Mouse (Mus musculus) naive thymus-derived CD4-positive, alpha-beta T cell, adult 2 months (primary cell): Measurements from ENCODE around the gene Slc16a13.

Source experiments
- DNase-seq: peaks from one replicate; pipeline ENCODE4 v3.0.0-alpha.2; 2011; ENCODE audit warnings: low read depth

Gene Slc16a13

DNA sequence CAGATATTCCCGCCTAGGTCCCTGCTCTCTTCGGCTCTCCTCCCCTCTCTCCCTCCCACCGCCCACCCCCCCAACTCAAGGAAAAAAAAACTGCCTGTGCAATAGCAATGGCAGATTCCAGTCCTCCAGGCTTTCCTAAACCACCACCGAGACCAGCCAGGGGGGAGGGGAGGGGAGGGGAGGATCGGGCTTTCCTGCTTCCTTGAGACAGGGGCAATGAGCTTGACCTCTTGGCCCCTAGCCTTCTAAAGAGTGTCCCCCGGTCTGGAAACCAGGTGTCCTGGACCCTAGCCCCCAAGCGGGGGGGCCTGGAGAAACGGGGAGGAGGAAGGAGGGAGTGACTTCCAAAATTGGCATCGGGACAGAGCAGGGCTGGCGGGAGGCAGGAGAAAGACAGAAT lies 11.7 kb upstream of the Slc16a13 start:
- DNase-seq: no peak

DNA sequence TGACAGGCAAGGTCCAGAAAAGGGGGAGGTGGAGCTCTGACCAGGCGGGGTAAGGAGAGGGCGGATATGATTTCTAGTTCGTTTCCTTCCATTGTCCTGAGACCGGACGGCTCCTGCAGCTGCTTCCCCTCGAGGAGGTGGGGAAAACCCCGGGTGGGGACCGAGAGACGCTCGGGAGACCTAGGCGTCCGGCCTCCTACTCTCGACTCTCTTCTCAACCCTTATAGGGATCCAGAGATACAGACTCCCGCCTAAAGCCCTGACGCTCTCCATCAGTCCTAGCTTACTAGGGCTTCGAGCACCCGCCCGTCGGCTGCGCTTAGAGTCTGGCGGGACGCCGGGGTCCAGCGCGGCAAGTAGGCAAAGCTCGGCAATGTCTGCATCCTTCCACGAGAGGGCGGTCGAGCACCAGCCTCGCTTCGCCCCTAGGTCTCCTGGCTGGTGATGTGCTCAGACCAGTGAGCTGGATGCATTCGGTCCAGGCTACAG lies 9.4 kb upstream of the Slc16a13 start:
- DNase-seq: peak; percentile 90

DNA sequence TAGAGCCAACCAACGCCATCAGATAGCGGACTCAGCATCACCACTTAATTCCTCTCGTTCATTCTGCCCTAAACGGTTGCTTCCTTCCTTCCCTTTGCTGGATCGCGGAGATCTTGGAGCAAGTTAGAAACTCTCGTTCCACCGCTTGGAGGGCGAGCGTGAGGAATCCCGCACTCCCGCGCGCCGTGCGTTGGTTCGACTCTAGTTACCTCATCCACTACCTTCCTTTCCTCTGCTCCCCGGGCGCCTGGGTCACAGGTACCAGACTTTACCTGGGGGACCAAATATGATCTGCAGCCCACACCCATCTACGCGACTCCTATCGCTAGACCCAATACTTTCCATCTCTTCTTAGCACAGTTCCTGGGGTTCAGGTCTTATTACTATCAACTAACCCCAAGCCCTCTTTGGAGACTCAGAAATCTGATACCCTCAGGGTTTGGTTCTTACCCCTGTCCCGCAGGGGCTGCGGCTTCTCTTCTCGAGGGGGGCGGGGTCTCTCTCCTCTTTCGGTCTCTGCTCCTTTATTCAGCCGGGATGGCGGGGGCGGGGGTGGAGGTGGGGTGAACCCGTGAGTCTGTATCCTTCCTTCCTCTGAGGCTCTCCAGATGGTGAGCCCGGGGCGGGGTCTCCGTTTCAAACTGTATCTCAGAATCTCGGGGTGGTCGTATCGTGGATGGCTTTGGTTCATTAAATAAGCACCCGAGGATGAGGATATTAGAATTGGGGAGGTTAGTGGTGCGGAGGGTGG lies 8.6 kb upstream of the Slc16a13 start, which contains the start of gene Bcl6b:
TSS of gene Bcl6b (minus strand) at position 539 of the 751 bp plus-strand sequence.
- no peak for DNase-seq

- DNase-seq: peak; percentile 90
These were observed 8.0 kb upstream of the Slc16a13 start for GRCm38 (mm10) chr11:70228828-70229227.

- DNase-seq: no peak
These were observed 6.9 kb upstream of the Slc16a13 start for GRCm38 (mm10) chr11:70227661-70228245.

GRCm38 (mm10) chr11:70227126-70227525 lies 6.3 kb upstream of the Slc16a13 start:
- no peak for DNase-seq

GRCm38 (mm10) chr11:70226602-70226890 lies 5.7 kb upstream of the Slc16a13 start:
- no peak for DNase-seq

- no peak for DNase-seq
These were observed 5.1 kb upstream of the Slc16a13 start for GRCm38 (mm10) chr11:70225798-70226601.

DNA sequence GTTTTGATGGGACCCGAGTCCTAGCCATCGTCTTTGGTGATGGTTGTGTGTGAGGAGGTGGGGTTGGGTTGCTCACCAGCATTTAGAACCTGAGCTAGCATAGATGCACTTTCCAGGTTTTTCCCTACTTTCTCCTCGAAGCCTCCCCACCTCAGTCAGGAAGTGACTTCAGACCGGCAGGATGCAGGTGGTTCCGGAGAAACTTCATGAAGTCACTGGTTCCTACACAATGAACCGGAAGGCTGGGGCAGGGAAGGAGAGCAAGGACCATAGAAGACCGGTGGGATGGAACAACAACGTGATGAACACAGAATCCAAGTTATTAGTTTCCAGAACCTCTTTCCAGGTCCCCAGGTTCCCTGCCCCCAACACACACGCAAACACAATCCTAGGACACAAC lies 2.9 kb upstream of the Slc16a13 start:
- no peak for DNase-seq

GRCm38 (mm10) chr11:70221603-70222500 lies 988 bp upstream of the Slc16a13 start:
- DNase-seq: peak; percentile 41

GRCm38 (mm10) chr11:70220323-70220722 lies 541 bp downstream of the Slc16a13 start:
- no peak for DNase-seq

DNA sequence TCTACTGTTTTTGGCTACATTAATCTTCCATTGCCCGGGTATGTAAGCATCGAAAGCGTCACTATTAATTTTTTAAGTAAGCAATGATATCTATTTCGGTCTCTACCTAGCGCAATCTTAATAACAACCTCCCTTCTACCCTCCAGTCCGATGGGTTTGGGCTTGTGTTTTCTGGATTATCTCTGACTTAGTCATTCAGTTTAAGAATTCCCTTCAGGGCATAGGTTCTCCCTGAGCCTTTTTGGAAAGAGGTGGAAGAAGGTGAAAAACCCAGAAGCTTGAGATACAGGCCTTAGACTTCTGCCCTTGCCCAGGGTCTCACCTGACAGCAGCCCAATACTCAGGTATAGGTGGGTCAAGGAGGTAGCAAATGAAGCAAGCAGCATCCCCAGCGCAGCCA lies 991 bp downstream of the Slc16a13 start:
- DNase-seq: no peak

- no peak for DNase-seq
These were observed 2.0 kb downstream of the Slc16a13 start for GRCm38 (mm10) chr11:70218741-70219470.

DNA sequence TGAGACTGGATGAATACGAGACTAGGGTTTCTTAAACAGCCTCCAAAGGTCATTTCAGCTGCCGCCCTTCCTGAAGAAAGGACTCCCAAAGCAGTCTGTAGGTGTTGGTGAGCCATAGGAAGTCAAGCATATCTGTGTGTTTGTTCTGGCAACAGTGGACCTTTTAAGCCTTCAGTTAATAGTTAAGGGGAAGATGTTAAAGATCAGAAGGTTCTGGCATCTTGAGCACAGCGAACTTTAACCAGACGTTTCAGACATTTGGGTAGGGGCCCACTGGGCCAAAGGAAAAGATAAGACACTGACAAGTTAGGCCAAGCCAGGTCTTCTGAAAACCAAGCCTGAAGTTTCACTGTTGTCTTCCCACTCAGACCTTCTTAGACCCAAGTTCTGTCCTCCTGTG lies 2.8 kb downstream of the Slc16a13 start:
- DNase-seq: no peak

DNA sequence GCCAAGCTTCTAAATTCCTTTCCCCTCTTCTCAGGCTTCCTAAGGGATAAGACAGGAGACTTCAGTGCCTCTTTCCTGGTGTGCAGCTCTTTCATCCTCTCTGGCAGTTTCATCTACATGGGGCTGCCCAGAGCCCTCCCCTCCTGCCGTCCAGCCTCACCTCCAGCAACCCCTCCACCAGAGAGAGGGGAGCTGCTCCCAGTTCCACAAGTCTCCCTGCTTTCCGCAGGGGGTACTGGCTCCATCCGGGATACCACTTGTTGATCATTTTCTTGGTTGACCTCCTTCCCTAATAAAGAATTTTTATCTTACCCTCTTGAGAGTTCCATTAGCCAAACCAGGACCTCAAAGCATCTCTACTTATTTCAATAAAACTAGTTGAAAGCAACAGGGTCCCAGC lies 4.8 kb downstream of the Slc16a13 start:
- no peak for DNase-seq

GRCm38 (mm10) chr11:70215301-70215700 lies 5.6 kb downstream of the Slc16a13 start:
- no peak for DNase-seq

DNA sequence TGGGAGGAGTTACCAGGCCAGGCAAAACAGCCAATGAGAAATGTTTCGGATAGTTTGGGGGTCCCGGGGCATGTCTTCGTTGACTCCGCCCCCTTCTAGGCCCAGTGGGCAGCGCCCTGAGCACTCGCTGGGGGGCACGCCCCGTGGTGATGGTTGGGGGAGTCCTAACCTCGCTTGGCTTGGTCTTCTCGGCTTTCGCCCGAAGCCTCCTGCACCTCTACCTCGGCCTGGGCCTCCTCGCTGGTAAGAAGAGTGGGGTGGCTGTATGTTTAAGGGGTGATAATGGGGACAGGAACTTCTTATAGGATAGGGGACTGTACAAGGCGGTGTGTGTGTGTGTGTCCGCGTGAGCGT lies 6.0 kb downstream of the Slc16a13 start:
- no peak for DNase-seq

DNA sequence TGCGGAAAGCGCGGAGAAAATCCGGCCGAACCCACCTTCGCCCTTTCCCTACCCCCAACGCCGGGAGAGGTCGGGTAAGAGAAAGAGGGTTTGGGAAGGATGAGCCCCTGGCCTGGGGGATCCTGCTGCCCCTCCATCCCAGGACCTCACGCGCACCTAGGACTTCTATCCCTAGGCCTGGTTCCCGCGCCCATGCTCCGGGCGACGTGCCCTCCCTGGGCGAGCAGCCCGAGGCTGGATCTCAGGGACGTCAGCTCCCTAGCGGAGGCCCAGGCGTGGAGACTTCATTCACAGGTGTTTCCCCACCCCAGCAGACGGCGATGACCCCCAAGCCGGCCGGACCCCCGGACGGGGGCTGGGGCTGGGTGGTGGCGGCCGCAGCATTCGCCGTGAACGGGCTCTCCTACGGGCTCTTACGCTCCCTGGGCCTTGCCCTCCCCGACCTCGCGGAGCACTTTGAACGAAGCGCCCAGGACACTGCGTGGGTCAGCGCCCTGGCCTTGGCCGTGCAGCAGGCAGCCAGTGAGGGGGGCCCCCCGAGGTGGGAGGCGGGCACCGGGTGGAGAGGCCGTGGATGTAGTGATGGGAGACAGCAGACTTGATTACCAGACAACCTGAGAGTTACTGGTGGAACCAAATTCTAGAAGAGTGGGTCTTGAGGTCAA lies 6.5 kb downstream of the Slc16a13 start:
- no peak for DNase-seq

DNA sequence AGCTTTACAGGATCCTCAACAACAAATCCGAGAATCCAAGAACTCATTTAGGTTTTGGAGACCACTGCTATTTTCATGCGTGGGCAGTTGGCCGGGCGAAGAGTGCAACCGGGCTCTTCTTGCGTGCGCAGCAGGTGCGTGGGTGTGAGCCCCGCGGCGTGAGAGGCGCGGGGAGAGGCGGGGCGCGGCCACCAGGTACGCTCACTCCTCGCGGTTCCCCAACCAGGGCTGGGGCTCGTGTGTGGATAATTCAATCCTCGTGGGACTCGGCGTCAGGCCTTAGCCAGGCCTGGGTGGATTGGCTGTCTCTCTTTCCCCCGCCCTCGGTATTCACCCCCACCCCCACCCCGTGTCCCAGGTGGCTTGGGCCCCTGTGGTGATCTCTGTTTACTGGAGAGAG lies 7.1 kb downstream of the Slc16a13 start:
- no peak for DNase-seq

DNA sequence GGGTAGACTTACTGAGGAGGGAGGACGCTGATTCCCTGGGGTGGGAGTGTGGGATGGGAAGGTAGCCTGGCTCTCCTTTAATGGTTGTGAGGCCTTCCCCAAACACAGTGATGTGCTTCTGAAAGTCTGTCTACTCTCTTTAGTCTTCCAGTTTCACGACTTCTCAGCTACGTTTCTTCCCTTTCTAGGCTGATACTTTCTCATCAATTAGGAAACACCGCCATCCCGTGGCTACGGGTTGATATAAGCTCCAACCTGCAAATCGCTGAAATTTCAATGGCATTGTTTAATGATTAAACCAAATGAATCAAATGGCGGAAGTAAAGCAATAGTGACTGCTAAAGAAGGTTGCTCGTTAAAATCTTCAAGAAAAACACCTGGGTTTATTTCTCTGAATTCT lies 8.0 kb downstream of the Slc16a13 start:
- peak; percentile 76 for DNase-seq

- DNase-seq: no peak
These were observed 8.4 kb downstream of the Slc16a13 start, which contains the start of gene Slc16a11 for GRCm38 (mm10) chr11:70212423-70212822. TSS of gene Slc16a11 (plus strand) at chr11:70212752.
